Mouse (Mus musculus) embryonic fibroblast, embryonic 13.5 days (primary cell): ENCODE results near the gene Wdfy3. TPM values are rescaled to one million over a fixed set of nuclear protein-coding genes. Genes with fewer than 3 reads are reported as not detected.
A peak's percentile ranks its signal among the peaks of the same experiment; 100 is the strongest.

Experiments used
- H3K27ac ChIP-seq: 2 replicates; pipeline ENCODE4 v1.5.1; 2012; ENCODE audit warnings: low read length, control low read depth, inconsistent platforms; ENCODE audit not compliant: insufficient read depth
- H3K4me1 ChIP-seq: 2 replicates; pipeline ENCODE4 v1.6.1; 2011; ENCODE audit warnings: low read length; ENCODE audit not compliant: control insufficient read depth, insufficient read depth
- H3K4me3 ChIP-seq: 2 replicates; pipeline ENCODE4 v1.5.1; 2011; ENCODE audit warnings: mild to moderate bottlenecking, control low read depth, low read length; ENCODE audit not compliant: insufficient read depth
- CTCF ChIP-seq: IDR thresholded peaks from 2 replicates; pipeline ENCODE4 v1.5.1; 2011; ENCODE audit warnings: mild to moderate bottlenecking, control low read depth, low read length, moderate library complexity, borderline replicate concordance; ENCODE audit not compliant: insufficient read depth
- POLR2A ChIP-seq: IDR thresholded peaks from 2 replicates; pipeline ENCODE4 v1.6.1; 2011; ENCODE audit warnings: low read depth, mild to moderate bottlenecking, control low read depth, low read length, moderate library complexity
- polyA plus RNA-seq: library from polyadenylated mRNA; stranded (reverse); fragments of >200 nt; gene quantifications from 2 replicates; pipeline ENCODE4 v1.2.4, GENCODE M21; 2011; ENCODE audit warnings: low read depth; ENCODE audit not compliant: missing spikeins, insufficient read length

The Wdfy3 gene
- polyA plus RNA-seq, 1 experiment: 38.5 TPM

- Histone ChIP-seq H3K4me1 (0 out of 2 replicates have a peak, but pooled peaks cover 3% of the 10 kb centered on the region), H3K27ac (peak overlapping the region; percentile 34; the same call in 1 of the 2 replicates), H3K4me3 (no peak overlapping the region)
- TF ChIP-seq CTCF: no peak
- TF ChIP-seq POLR2A: no peak
These were observed 24.5 kb downstream of the Wdfy3 start for GRCm38 (mm10) chr5:102045177-102045576.

- Histone ChIP-seq H3K4me3 (no peak overlapping the region), H3K4me1 (no peaks in the 10 kb centered on the region), H3K27ac (no peak overlapping the region)
- no peak for TF ChIP-seq CTCF
- no peak for TF ChIP-seq POLR2A
These were observed 36.4 kb downstream of the Wdfy3 start for GRCm38 (mm10) chr5:102033281-102033680.

- no peak overlapping the region for H3K4me3 ChIP-seq
- TF ChIP-seq CTCF: no peak
- TF ChIP-seq POLR2A: no peak
- H3K27ac ChIP-seq: no peak overlapping the region
- H3K4me1 ChIP-seq: no peaks in the 10 kb centered on the region
These were observed 37.0 kb downstream of the Wdfy3 start for GRCm38 (mm10) chr5:102032594-102033240.

- TF ChIP-seq CTCF: no peak
- no peak for TF ChIP-seq POLR2A
- Histone ChIP-seq H3K27ac (no peak overlapping the region), H3K4me3 (no peak overlapping the region), H3K4me1 (no peaks in the 10 kb centered on the region)
These were observed 37.5 kb downstream of the Wdfy3 start for GRCm38 (mm10) chr5:102032191-102032590.

GRCm38 (mm10) chr5:102023376-102023775 is 46.3 kb downstream of the Wdfy3 start:
- no peak overlapping the region for H3K4me3 ChIP-seq
- TF ChIP-seq POLR2A (no peak), CTCF (no peak)
- no peaks in the 10 kb centered on the region for H3K4me1 ChIP-seq
- H3K27ac ChIP-seq: no peak overlapping the region

- Histone ChIP-seq H3K27ac (no peak overlapping the region), H3K4me3 (no peak overlapping the region), H3K4me1 (no peaks in the 10 kb centered on the region)
- TF ChIP-seq CTCF (no peak), POLR2A (no peak)
These were observed 47.5 kb downstream of the Wdfy3 start for GRCm38 (mm10) chr5:102022018-102022898.

GRCm38 (mm10) chr5:102014235-102014634 is 55.5 kb downstream of the Wdfy3 start:
- Histone ChIP-seq H3K4me1 (no peaks in the 10 kb centered on the region; the same call in 1 of the 2 replicates), H3K4me3 (no peak overlapping the region), H3K27ac (no peak overlapping the region)
- TF ChIP-seq CTCF (no peak), POLR2A (no peak)

GRCm38 (mm10) chr5:102013781-102014180 is 55.9 kb downstream of the Wdfy3 start:
- no peak for TF ChIP-seq POLR2A
- TF ChIP-seq CTCF: no peak
- no peak overlapping the region for H3K27ac ChIP-seq
- H3K4me3 ChIP-seq: no peak overlapping the region
- H3K4me1 ChIP-seq: no peaks in the 10 kb centered on the region; the same call in 1 of the 2 replicates

- Histone ChIP-seq H3K4me3 (no peak overlapping the region), H3K4me1 (no peaks in the 10 kb centered on the region; the same call in 1 of the 2 replicates), H3K27ac (no peak overlapping the region)
- TF ChIP-seq POLR2A (no peak), CTCF (no peak)
These were observed 58.8 kb downstream of the Wdfy3 start for GRCm38 (mm10) chr5:102010961-102011360.

GRCm38 (mm10) chr5:102009606-102010005 is 60.1 kb downstream of the Wdfy3 start:
- Histone ChIP-seq H3K4me3 (no peak overlapping the region), H3K4me1 (no peaks in the 10 kb centered on the region; the same call in 1 of the 2 replicates), H3K27ac (no peak overlapping the region)
- TF ChIP-seq CTCF (no peak), POLR2A (no peak)
